Mouse (Mus musculus): ENCODE data around the gene Hcn1. TPM values are rescaled to one million over a fixed set of nuclear protein-coding genes. Genes with fewer than 3 reads are reported as not detected.

Hcn1 gene
- polyA plus RNA-seq, 1 experiment from 2014 or later = 0.29 TPM

GRCm38 (mm10) chr13:117946843-117947242 lies 344.7 kb downstream of the Hcn1 start:
- Histone ChIP-seq H3K9ac (ENCODE audit: low read length) (no peak overlapping the region), H3K9me3 (replicated peaks; ENCODE audit: control insufficient read depth, low read length) (no peaks in the 10 kb centered on the region), H3K4me2 (ENCODE audit: low read length) (no peak overlapping the region), H3K4me3 (ENCODE audit: low read depth, low read length) (no peak overlapping the region), H3K4me1 (ENCODE audit: control insufficient read depth, insufficient read depth, low read length) (no peaks in the 10 kb centered on the region), H3K36me3 (ENCODE audit: control insufficient read depth, insufficient read depth, low read length) (no peaks in the 10 kb centered on the region), H3K27me3 (replicated peaks; ENCODE audit: control insufficient read depth, insufficient read depth, low read length) (no peaks in the 10 kb centered on the region), H3K27ac (ENCODE audit: low read depth, low read length) (no peak overlapping the region)
- DNase-seq (ENCODE audit: low spot score) = no peak
- no peak for ATAC-seq
- 85% methylated on average over 3 of the region's 3 CpGs for WGBS

GRCm38 (mm10) chr13:117947704-117948376 lies 345.7 kb downstream of the Hcn1 start:
- whole genome bisulfite sequencing = 64% methylated on average over 1 of the region's 1 CpGs
- H3K36me3 ChIP-seq (ENCODE audit: control insufficient read depth, insufficient read depth, low read length) = no peaks in the 10 kb centered on the region
- no peaks in the 10 kb centered on the region for H3K9me3 ChIP-seq (replicated peaks; ENCODE audit: control insufficient read depth, low read length)
- DNase-seq (ENCODE audit: low spot score) = no peak
- no peaks in the 10 kb centered on the region for H3K27me3 ChIP-seq (replicated peaks; ENCODE audit: control insufficient read depth, insufficient read depth, low read length)
- ATAC-seq = no peak
- no peak overlapping the region for H3K4me3 ChIP-seq (ENCODE audit: low read depth, low read length)
- no peak overlapping the region for H3K4me2 ChIP-seq (ENCODE audit: low read length)
- no peak overlapping the region for H3K9ac ChIP-seq (ENCODE audit: low read length)
- no peaks in the 10 kb centered on the region for H3K4me1 ChIP-seq (ENCODE audit: control insufficient read depth, insufficient read depth, low read length)
- no peak overlapping the region for H3K27ac ChIP-seq (ENCODE audit: low read depth, low read length)

- Histone ChIP-seq H3K36me3 (ENCODE audit: control insufficient read depth, insufficient read depth, low read length) (no peaks in the 10 kb centered on the region), H3K9me3 (replicated peaks; ENCODE audit: control insufficient read depth, low read length) (no peaks in the 10 kb centered on the region), H3K4me3 (ENCODE audit: low read depth, low read length) (no peak overlapping the region), H3K4me1 (ENCODE audit: control insufficient read depth, insufficient read depth, low read length) (0 out of 2 replicates have a peak, but pooled peaks cover 3% of the 10 kb centered on the region), H3K4me2 (ENCODE audit: low read length) (0 out of 2 replicates have a peak overlapping the region, but pooled peaks have one; percentile 7), H3K9ac (ENCODE audit: low read length) (no peak overlapping the region), H3K27me3 (replicated peaks; ENCODE audit: control insufficient read depth, insufficient read depth, low read length) (no peaks in the 10 kb centered on the region), H3K27ac (ENCODE audit: low read depth, low read length) (no peak overlapping the region)
- DNase-seq (ENCODE audit: low spot score) (no peak), ATAC-seq (peak; percentile 37; the same call in 1 of the 2 replicates)
- WGBS = 10% methylated on average over 18 of the region's 18 CpGs
Measured at GRCm38 (mm10) chr13:117958496-117959421, 356.6 kb downstream of the Hcn1 start.

- no peak for ATAC-seq
- no peak overlapping the region for H3K9ac ChIP-seq (ENCODE audit: low read length)
Measured at GRCm38 (mm10) chr13:117964620-117965019, 362.5 kb downstream of the Hcn1 start.

GRCm38 (mm10) chr13:117975382-117975781 lies 373.3 kb downstream of the Hcn1 start:
- H3K9me3 ChIP-seq (replicated peaks; ENCODE audit: control insufficient read depth, low read length) = no peaks in the 10 kb centered on the region
- no peak overlapping the region for H3K9ac ChIP-seq (ENCODE audit: low read length)
- no peaks in the 10 kb centered on the region for H3K4me1 ChIP-seq (ENCODE audit: control insufficient read depth, insufficient read depth, low read length)
- no peaks in the 10 kb centered on the region for H3K27me3 ChIP-seq (replicated peaks; ENCODE audit: control insufficient read depth, insufficient read depth, low read length)
- DNase-seq (ENCODE audit: low spot score) (no peak), ATAC-seq (no peak)
- H3K36me3 ChIP-seq (ENCODE audit: control insufficient read depth, insufficient read depth, low read length) = no peaks in the 10 kb centered on the region
- no peak overlapping the region for H3K4me2 ChIP-seq (ENCODE audit: low read length)
- no peak overlapping the region for H3K27ac ChIP-seq (ENCODE audit: low read depth, low read length)
- no peak overlapping the region for H3K4me3 ChIP-seq (ENCODE audit: low read depth, low read length)
- 66% methylated on average over 7 of the region's 7 CpGs for WGBS

More at GRCm38 (mm10) chr13:117964620-117965019, 362.5 kb downstream of the Hcn1 start:
- H3K4me1 ChIP-seq (ENCODE audit: control insufficient read depth, insufficient read depth, low read length) = no peaks in the 10 kb centered on the region
- no peak overlapping the region for H3K4me3 ChIP-seq (ENCODE audit: low read depth, low read length)
- no peaks in the 10 kb centered on the region for H3K9me3 ChIP-seq (replicated peaks; ENCODE audit: control insufficient read depth, low read length)
- no peak overlapping the region for H3K27ac ChIP-seq (ENCODE audit: low read depth, low read length)
- no peak for DNase-seq (ENCODE audit: low spot score)
- no peaks in the 10 kb centered on the region for H3K27me3 ChIP-seq (replicated peaks; ENCODE audit: control insufficient read depth, insufficient read depth, low read length)
- no peak overlapping the region for H3K4me2 ChIP-seq (ENCODE audit: low read length)
- no peaks in the 10 kb centered on the region for H3K36me3 ChIP-seq (ENCODE audit: control insufficient read depth, insufficient read depth, low read length)

GRCm38 (mm10) chr13:117975823-117976222 lies 373.7 kb downstream of the Hcn1 start:
- 70% methylated on average over 10 of the region's 10 CpGs for WGBS
- no peaks in the 10 kb centered on the region for H3K4me1 ChIP-seq (ENCODE audit: control insufficient read depth, insufficient read depth, low read length)
- H3K27ac ChIP-seq (ENCODE audit: low read depth, low read length) = no peak overlapping the region
- no peak for ATAC-seq
- H3K36me3 ChIP-seq (ENCODE audit: control insufficient read depth, insufficient read depth, low read length) = no peaks in the 10 kb centered on the region
- no peak overlapping the region for H3K4me3 ChIP-seq (ENCODE audit: low read depth, low read length)
- no peak overlapping the region for H3K4me2 ChIP-seq (ENCODE audit: low read length)
- no peaks in the 10 kb centered on the region for H3K9me3 ChIP-seq (replicated peaks; ENCODE audit: control insufficient read depth, low read length)
- no peaks in the 10 kb centered on the region for H3K27me3 ChIP-seq (replicated peaks; ENCODE audit: control insufficient read depth, insufficient read depth, low read length)
- DNase-seq (ENCODE audit: low spot score) = no peak
- H3K9ac ChIP-seq (ENCODE audit: low read length) = no peak overlapping the region

GRCm38 (mm10) chr13:117984339-117984738 lies 382.2 kb downstream of the Hcn1 start:
- no peaks in the 10 kb centered on the region for H3K36me3 ChIP-seq (ENCODE audit: control insufficient read depth, insufficient read depth, low read length)
- no peaks in the 10 kb centered on the region for H3K27me3 ChIP-seq (replicated peaks; ENCODE audit: control insufficient read depth, insufficient read depth, low read length)
- no peak for ATAC-seq
- no peak overlapping the region for H3K4me2 ChIP-seq (ENCODE audit: low read length)
- no peak overlapping the region for H3K4me3 ChIP-seq (ENCODE audit: low read depth, low read length)
- no peaks in the 10 kb centered on the region for H3K9me3 ChIP-seq (replicated peaks; ENCODE audit: control insufficient read depth, low read length)
- no peak overlapping the region for H3K27ac ChIP-seq (ENCODE audit: low read depth, low read length)
- 70% methylated on average over 2 of the region's 2 CpGs for WGBS
- DNase-seq (ENCODE audit: low spot score) = no peak
- H3K4me1 ChIP-seq (ENCODE audit: control insufficient read depth, insufficient read depth, low read length) = no peaks in the 10 kb centered on the region
- no peak overlapping the region for H3K9ac ChIP-seq (ENCODE audit: low read length)

GRCm38 (mm10) chr13:117999767-118000488 lies 397.8 kb downstream of the Hcn1 start:
- Histone ChIP-seq H3K4me3 (ENCODE audit: low read depth, low read length) (no peak overlapping the region), H3K27me3 (replicated peaks; ENCODE audit: control insufficient read depth, insufficient read depth, low read length) (no peaks in the 10 kb centered on the region), H3K36me3 (ENCODE audit: control insufficient read depth, insufficient read depth, low read length) (no peaks in the 10 kb centered on the region), H3K9ac (ENCODE audit: low read length) (no peak overlapping the region), H3K4me1 (ENCODE audit: control insufficient read depth, insufficient read depth, low read length) (no peaks in the 10 kb centered on the region), H3K27ac (ENCODE audit: low read depth, low read length) (no peak overlapping the region), H3K4me2 (ENCODE audit: low read length) (no peak overlapping the region), H3K9me3 (replicated peaks; ENCODE audit: control insufficient read depth, low read length) (no peaks in the 10 kb centered on the region)
- DNase-seq (ENCODE audit: low spot score) (no peak), ATAC-seq (no peak)
- WGBS = 95% methylated on average over 2 of the region's 2 CpGs
